Mouse (Mus musculus): ENCODE results near the gene Arl13a. TPM values are rescaled to one million over a fixed set of nuclear protein-coding genes. Genes with fewer than 3 reads are reported as not detected.
"Not testable (repeated sequence)": the region's sequence is repeated elsewhere in the genome, so short reads cannot be mapped to it uniquely, and the experiment has no call there.

The Arl13a gene
- total RNA-seq (2021) = not detected
- long read RNA-seq, experiment 1 = 0 reads
- long read RNA-seq, experiment 2 = 0 reads

GRCm38 (mm10) chrX:134187201-134187600, at the start of gene Arl13a:
Gene Arl13a, plus strand, starts transcription at chrX:134187501.
- H3K4me3 ChIP-seq; intact Hi-C loops (cut with DNase I); H3K27ac ChIP-seq; DNase-seq: not testable (repeated sequence)

- TF ChIP-seq CTCF (IDR thresholded peaks at IDR 0.05) = no peak
- H3K4me3 ChIP-seq = no peak overlapping the region
- no peak overlapping the region for H3K27ac ChIP-seq
- intact Hi-C loops (cut with DNase I) = no loop called here
- no peak for DNase-seq
Observed at GRCm38 (mm10) chrX:134140024-134140423, 47.3 kb upstream of the Arl13a start.

GRCm38 (mm10) chrX:134141551-134141950, 45.8 kb upstream of the Arl13a start:
- Histone ChIP-seq H3K27ac (no peak overlapping the region), H3K4me3 (no peak overlapping the region)
- no peak for DNase-seq
- TF ChIP-seq CTCF (IDR thresholded peaks at IDR 0.05) = no peak
- intact Hi-C loops (cut with DNase I) = no loop called here

- intact Hi-C loops (cut with DNase I) = no loop called here
- Histone ChIP-seq H3K27ac (no peak overlapping the region), H3K4me3 (no peak overlapping the region)
- TF ChIP-seq CTCF (IDR thresholded peaks at IDR 0.05) = no peak
- no peak for DNase-seq
Observed at GRCm38 (mm10) chrX:134141986-134142385, 45.3 kb upstream of the Arl13a start.

GRCm38 (mm10) chrX:134158151-134158550, 29.1 kb upstream of the Arl13a start:
- Histone ChIP-seq H3K4me3 (no peak overlapping the region), H3K27ac (no peak overlapping the region)
- no peak for TF ChIP-seq CTCF (IDR thresholded peaks at IDR 0.05)
- DNase-seq = no peak
- intact Hi-C loops (cut with DNase I) = no loop called here

- DNase-seq = no peak
- no peak overlapping the region for H3K4me3 ChIP-seq
- no peak overlapping the region for H3K27ac ChIP-seq
- TF ChIP-seq CTCF (IDR thresholded peaks at IDR 0.05) = no peak
- intact Hi-C loops (cut with DNase I) = no loop called here
Observed at GRCm38 (mm10) chrX:134160442-134160841, 26.9 kb upstream of the Arl13a start.

- intact Hi-C loops (cut with DNase I) = no loop called here
- Histone ChIP-seq H3K27ac (no peak within 1 kb of the TSS), H3K4me3 (peak within 1 kb of the TSS; percentile 48)
- DNase-seq = peak; percentile 22
- TF ChIP-seq CTCF (IDR thresholded peaks at IDR 0.05) = no peak
Observed at GRCm38 (mm10) chrX:134162043-134162720, 25.1 kb upstream of the Arl13a start, which contains the start of gene Xkrx. Gene Xkrx, minus strand, starts transcription at chrX:134162076.

GRCm38 (mm10) chrX:134162826-134163225, 24.5 kb upstream of the Arl13a start:
- intact Hi-C loops (cut with DNase I) = no loop called here
- TF ChIP-seq CTCF (IDR thresholded peaks at IDR 0.05) = no peak
- Histone ChIP-seq H3K27ac (no peak overlapping the region), H3K4me3 (peak overlapping the region; percentile 48)
- DNase-seq = no peak

GRCm38 (mm10) chrX:134163484-134163883, 23.8 kb upstream of the Arl13a start:
- TF ChIP-seq CTCF (IDR thresholded peaks at IDR 0.05) = no peak
- intact Hi-C loops (cut with DNase I) = no loop called here
- H3K4me3 ChIP-seq = no peak overlapping the region
- no peak for DNase-seq
- H3K27ac ChIP-seq = no peak overlapping the region

- DNase-seq = no peak
- Histone ChIP-seq H3K27ac (no peak overlapping the region), H3K4me3 (no peak overlapping the region)
- intact Hi-C loops (cut with DNase I) = no loop called here
- no peak for TF ChIP-seq CTCF (IDR thresholded peaks at IDR 0.05)
Observed at GRCm38 (mm10) chrX:134170584-134170983, 16.7 kb upstream of the Arl13a start.

GRCm38 (mm10) chrX:134174699-134175098, 12.6 kb upstream of the Arl13a start:
- intact Hi-C loops (cut with DNase I) = no loop called here
- DNase-seq = no peak
- Histone ChIP-seq H3K27ac (no peak overlapping the region), H3K4me3 (no peak overlapping the region)
- no peak for TF ChIP-seq CTCF (IDR thresholded peaks at IDR 0.05)

- Histone ChIP-seq H3K27ac (no peak overlapping the region), H3K4me3 (no peak overlapping the region)
- no peak for DNase-seq
- TF ChIP-seq CTCF (IDR thresholded peaks at IDR 0.05) = no peak
- intact Hi-C loops (cut with DNase I) = no loop called here
Observed at GRCm38 (mm10) chrX:134208491-134208890, 21.2 kb downstream of the Arl13a start.

- TF ChIP-seq CTCF (IDR thresholded peaks at IDR 0.05) = no peak
- H3K27ac ChIP-seq = no peak overlapping the region
- DNase-seq = no peak
- intact Hi-C loops (cut with DNase I) = no loop called here
- no peak overlapping the region for H3K4me3 ChIP-seq
Observed at GRCm38 (mm10) chrX:134211151-134211642, 23.9 kb downstream of the Arl13a start.

- Histone ChIP-seq H3K27ac (no peak overlapping the region), H3K4me3 (no peak overlapping the region)
- DNase-seq = no peak
- intact Hi-C loops (cut with DNase I) = no loop called here
- no peak for TF ChIP-seq CTCF (IDR thresholded peaks at IDR 0.05)
Observed at GRCm38 (mm10) chrX:134218161-134218560, 30.9 kb downstream of the Arl13a start.
